Mouse (Mus musculus) adrenal gland, postnatal 0 days (tissue): ENCODE results near the gene Pcnx3. TPM values are rescaled to one million over a fixed set of nuclear protein-coding genes. Genes with fewer than 3 reads are reported as not detected.

ENCODE experiments used
- microRNA-seq: library from miRNA; unstranded; fragments of <30 nt; microRNA quantifications from one replicate; pipeline ENCODE4, GENCODE M21; 2016; ENCODE audit warnings: borderline replicate concordance; ENCODE audit not compliant: insufficient number of aligned reads
- polyA plus RNA-seq: library from polyadenylated mRNA; unstranded; fragments of >200 nt; fragmentation: Nextera tagmentation; extraction: Ambion mirVana; gene quantifications from 2 replicates; pipeline ENCODE4 v1.2.1, GENCODE M21; 2015

Gene Pcnx3
- polyA plus RNA-seq: 8.7 and 15.1 TPM in 2 replicates

GRCm38 (mm10) chr19:5688200-5689087 lies at the start of gene Pcnx3, which contains the start of gene Map3k11:
TSS of gene Pcnx3 (minus strand) at chr19:5688908.
TSS of gene Map3k11 (plus strand) at chr19:5688742.

GRCm38 (mm10) chr19:5729444-5729815 lies 40.7 kb upstream of the Pcnx3 start, which contains the start of gene Fam89b:
TSS of gene Fam89b (minus strand) at chr19:5729653.

GRCm38 (mm10) chr19:5725767-5726515 lies 37.2 kb upstream of the Pcnx3 start, which contains the start of gene Ehbp1l1:
TSS of gene Ehbp1l1 (minus strand) at chr19:5726317.

DNA sequence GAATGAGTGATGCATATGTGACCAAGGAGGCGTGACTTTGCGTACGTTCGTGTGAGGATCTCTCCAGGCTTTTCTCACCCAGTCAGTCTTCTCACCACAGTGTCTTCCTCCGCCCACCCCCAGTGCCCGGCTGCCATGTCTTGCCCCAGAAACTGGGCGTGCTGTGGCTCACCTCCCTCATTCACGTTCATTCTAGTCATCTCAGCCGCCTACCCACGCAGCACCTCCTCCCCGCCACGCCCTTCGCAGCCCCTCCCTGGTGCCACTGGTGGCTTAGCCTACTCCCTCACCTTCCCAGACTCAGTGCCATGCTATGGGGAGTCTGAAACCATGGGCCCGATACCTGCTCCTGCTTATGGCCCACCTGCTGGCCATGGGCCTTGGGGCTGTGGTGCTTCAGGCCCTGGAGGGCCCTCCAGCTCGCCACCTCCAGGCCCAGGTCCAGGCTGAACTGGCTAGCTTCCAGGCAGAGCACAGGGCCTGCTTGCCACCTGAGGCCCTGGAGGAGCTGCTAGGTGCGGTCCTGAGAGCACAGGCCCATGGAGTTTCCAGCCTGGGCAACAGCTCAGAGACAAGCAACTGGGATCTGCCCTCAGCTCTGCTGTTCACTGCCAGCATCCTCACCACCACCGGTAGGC lies 15.6 kb upstream of the Pcnx3 start, which contains the start of gene Kcnk7:
Gene Kcnk7 (plus strand): TSS at position 205 of the 638 bp plus-strand sequence.

DNA sequence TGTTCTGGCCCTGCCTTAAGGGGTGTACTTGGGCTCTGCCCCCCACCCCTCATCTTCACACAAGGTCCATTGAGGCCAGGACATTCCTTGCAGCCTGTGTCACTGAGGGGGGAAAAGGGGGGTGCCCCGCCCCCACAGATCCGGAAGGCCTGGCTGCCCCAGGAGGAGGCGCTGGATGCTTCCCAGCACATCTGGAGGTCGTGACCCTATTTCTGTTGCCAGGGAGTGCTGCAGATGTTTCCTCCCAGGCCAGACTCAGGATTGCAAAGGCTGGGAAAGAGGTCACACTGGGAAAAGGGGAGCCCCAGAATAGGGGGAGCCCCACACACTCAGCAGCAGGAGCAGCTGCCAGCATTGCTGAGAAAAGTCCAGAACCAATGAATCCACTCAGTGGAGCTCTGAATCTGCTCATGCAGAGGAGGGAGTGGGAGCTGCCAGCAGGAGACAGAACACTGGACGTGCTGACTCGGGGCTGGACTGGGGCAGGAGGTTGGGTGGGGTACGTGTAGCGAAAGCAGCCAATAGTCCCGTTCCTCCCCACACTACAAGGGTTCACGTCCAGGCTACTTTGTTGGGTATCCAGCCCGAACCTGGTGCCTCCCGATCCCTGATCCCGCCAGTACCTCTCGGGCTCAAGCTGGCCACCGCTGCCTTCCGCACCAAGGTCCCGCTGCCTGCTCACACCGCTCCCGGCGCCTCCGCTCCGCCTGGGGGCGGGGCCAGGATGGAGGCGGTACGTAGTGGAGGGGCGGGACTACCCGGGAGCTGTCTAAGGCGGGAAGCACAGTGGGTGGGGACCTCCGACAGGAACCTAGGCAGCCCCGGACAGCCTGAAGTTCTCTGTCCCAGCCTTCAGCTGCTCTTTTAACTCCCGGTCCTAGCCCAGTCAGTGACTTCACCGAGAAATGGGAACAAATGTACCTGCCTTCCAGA lies 25.5 kb downstream of the Pcnx3 start, which contains the start of gene Sipa1:
Gene Sipa1 (minus strand): TSS at position 727 of the 933 bp plus-strand sequence.

GRCm38 (mm10) chr19:5637069-5638047 lies 51.4 kb downstream of the Pcnx3 start, which contains the start of gene Rela:
TSS of gene Rela (plus strand) at chr19:5637483.

Small RNAs within 50 kb of the gene (microRNA-seq; reads per million reads assigned to microRNA genes)
- gene Mir6987: not detected

Other genes starting within 250 kb of the Pcnx3 start
- gene Fosl1, start 241.4 kb downstream of the Pcnx3 start, polyA plus RNA-seq: not detected in 2 replicates
- gene Ccdc85b, start 231.0 kb downstream of the Pcnx3 start, polyA plus RNA-seq: 12.7 and 16.2 TPM in 2 replicates
- gene Fibp, start 228.3 kb downstream of the Pcnx3 start, polyA plus RNA-seq: 92.0 and 126 TPM in 2 replicates
- gene Ctsw, start 220.4 kb downstream of the Pcnx3 start, polyA plus RNA-seq: 0.36 and 1.1 TPM in 2 replicates
- gene Efemp2, start 215.0 kb downstream of the Pcnx3 start, polyA plus RNA-seq: 77.3 and 88.0 TPM in 2 replicates
- 18.1 and 22.0 TPM in 2 replicates for gene Mus81, start 200.5 kb downstream of the Pcnx3 start, polyA plus RNA-seq
- gene Cfl1, start 198.5 kb downstream of the Pcnx3 start, polyA plus RNA-seq: 1,277 and 1,424 TPM in 2 replicates
- gene 1700020D05Rik, start 185.1 kb downstream of the Pcnx3 start, polyA plus RNA-seq: not detected in 2 replicates
- gene Snx32, start 178.4 kb downstream of the Pcnx3 start, polyA plus RNA-seq: 14.4 and 16.0 TPM in 2 replicates
- gene Ovol1, start 128.3 kb downstream of the Pcnx3 start, polyA plus RNA-seq: 0.36 and 0.41 TPM in 2 replicates
- gene Ap5b1, start 120.9 kb downstream of the Pcnx3 start, polyA plus RNA-seq: 1.0 and 4.3 TPM in 2 replicates
- gene Rnaseh2c, start 87.0 kb downstream of the Pcnx3 start, polyA plus RNA-seq: 189 and 232 TPM in 2 replicates
- 42.7 and 55.8 TPM in 2 replicates for gene Kat5, start 78.7 kb downstream of the Pcnx3 start, polyA plus RNA-seq
- 32.7 and 55.1 TPM in 2 replicates for gene Rela, start 51.4 kb downstream of the Pcnx3 start, polyA plus RNA-seq
- 23.6 and 38.7 TPM in 2 replicates for gene Sipa1, start 25.2 kb downstream of the Pcnx3 start, polyA plus RNA-seq
- 20.8 and 28.6 TPM in 2 replicates for gene Map3k11, start 166 bp downstream of the Pcnx3 start, polyA plus RNA-seq
- gene Kcnk7, start 15.5 kb upstream of the Pcnx3 start, polyA plus RNA-seq: 0.33 and 0.57 TPM in 2 replicates
- gene Ehbp1l1, start 37.4 kb upstream of the Pcnx3 start, polyA plus RNA-seq: 20.3 and 23.5 TPM in 2 replicates
- gene Fam89b, start 40.7 kb upstream of the Pcnx3 start, polyA plus RNA-seq: 86.7 and 91.8 TPM in 2 replicates
- 50.6 and 57.0 TPM in 2 replicates for gene Ltbp3, start 52.0 kb upstream of the Pcnx3 start, polyA plus RNA-seq
- 50.3 and 69.4 TPM in 2 replicates for gene Scyl1, start 82.5 kb upstream of the Pcnx3 start, polyA plus RNA-seq
- gene Frmd8, start 186.4 kb upstream of the Pcnx3 start, polyA plus RNA-seq: 19.3 and 42.3 TPM in 2 replicates
- 9.9 and 23.2 TPM in 2 replicates for gene Slc25a45, start 188.9 kb upstream of the Pcnx3 start, polyA plus RNA-seq
- 2.2 and 3.1 TPM in 2 replicates for gene Tigd3, start 205.2 kb upstream of the Pcnx3 start, polyA plus RNA-seq
- 52.8 and 74.8 TPM in 2 replicates for gene Dpf2, start 224.1 kb upstream of the Pcnx3 start, polyA plus RNA-seq
- gene Cdc42ep2, start 235.9 kb upstream of the Pcnx3 start, polyA plus RNA-seq: 10.5 and 12.6 TPM in 2 replicates